8 mouse cellular contexts compared by ENCODE assay signal in genomic region chr5:150674866-150675265, GRCm38 (mm10). TPM values are rescaled to one million over a fixed set of nuclear protein-coding genes. Genes with fewer than 3 reads are reported as not detected.
DNase-seq lines count a peak whose midpoint lies in the region; ATAC-seq lines count a peak whose summit lies in the region.

No protein-coding gene starts in this region.

- peaks cover 12% of the 10 kb centered on the region; the same call in 1 of the 2 replicates for H3K4me1 ChIP-seq in kidney, embryonic 14.5 days (ENCODE audit: control insufficient read depth, insufficient read depth, low read length)
- H3K4me1 ChIP-seq in brown adipose tissue, adult 24 weeks (ENCODE audit: control insufficient read depth, insufficient read depth, insufficient read length, low read length): 0 out of 2 replicates have a peak, but pooled peaks cover 2% of the 10 kb centered on the region
- peaks cover 17% of the 10 kb centered on the region for H3K4me1 ChIP-seq in hindbrain, embryonic 10.5 days (replicated peaks)
- peaks cover 9% of the 10 kb centered on the region for H3K4me1 ChIP-seq in midbrain, embryonic 11.5 days (ENCODE audit: control insufficient read depth, insufficient read depth, low read length)

- no peaks in the 10 kb centered on the region for H3K27me3 ChIP-seq in kidney, embryonic 14.5 days (ENCODE audit: control insufficient read depth, insufficient read depth, low read length)
- no peaks in the 10 kb centered on the region for H3K27me3 ChIP-seq in hindbrain, embryonic 10.5 days (ENCODE audit: insufficient read depth, poor library complexity, severe bottlenecking)
- H3K27me3 ChIP-seq in midbrain, embryonic 11.5 days (ENCODE audit: control insufficient read depth, insufficient read depth, low read length): no peaks in the 10 kb centered on the region

- no peaks in the 10 kb centered on the region for H3K36me3 ChIP-seq in kidney, embryonic 14.5 days (ENCODE audit: control insufficient read depth, insufficient read depth, low read length)
- peaks cover 7% of the 10 kb centered on the region for H3K36me3 ChIP-seq in hindbrain, embryonic 10.5 days
- H3K36me3 ChIP-seq in midbrain, embryonic 11.5 days (ENCODE audit: control insufficient read depth, insufficient read depth, low read length): no peaks in the 10 kb centered on the region

- no peak for DNase-seq in kidney, postnatal 36 days
- no peak for DNase-seq in hindbrain, embryonic 10.5 days (ENCODE audit: low spot score)
- DNase-seq in midbrain, embryonic 11.5 days (ENCODE audit: low spot score, missing footprints): peak; percentile 88
- no peak for DNase-seq in spleen, postnatal 36 days (ENCODE audit: low spot score in 2 of 2)

- peak overlapping the region; percentile 87 for H3K4me3 ChIP-seq in kidney, embryonic 14.5 days (ENCODE audit: low read length)
- H3K4me3 ChIP-seq in brown adipose tissue, adult 24 weeks (ENCODE audit: insufficient read depth, low read depth, low read length): peak overlapping the region; percentile 92
- peak overlapping the region; percentile 89 for H3K4me3 ChIP-seq in hindbrain, embryonic 10.5 days
- H3K4me3 ChIP-seq in midbrain, embryonic 11.5 days (ENCODE audit: low read depth, low read length): peak overlapping the region; percentile 88

- no peaks in the 10 kb centered on the region for H3K9me3 ChIP-seq in kidney, embryonic 14.5 days (ENCODE audit: control insufficient read depth, low read length)
- no peaks in the 10 kb centered on the region for H3K9me3 ChIP-seq in hindbrain, embryonic 10.5 days
- H3K9me3 ChIP-seq in midbrain, embryonic 11.5 days (ENCODE audit: control insufficient read depth, low read length): no peaks in the 10 kb centered on the region

- ATAC-seq in kidney, embryonic 14.5 days (ENCODE audit: low FRiP score, low TSS enrichment): no peak
- ATAC-seq in midbrain, embryonic 11.5 days (ENCODE audit: low FRiP score): no peak
- ATAC-seq in megakaryocyte-erythroid progenitor cell, adult 5-6 weeks (replicated peaks; ENCODE audit: low FRiP score, low TSS enrichment, poor library complexity, severe bottlenecking): no peak
- no peak for ATAC-seq in erythroid progenitor cell, adult 5-6 weeks (replicated peaks; ENCODE audit: low FRiP score, poor library complexity, severe bottlenecking)

- peak overlapping the region; percentile 96; the same call in 1 of the 2 replicates for H3K9ac ChIP-seq in kidney, embryonic 14.5 days (ENCODE audit: low read depth, low read length)
- H3K9ac ChIP-seq in midbrain, embryonic 11.5 days (ENCODE audit: low read length): peak overlapping the region; percentile 96

- H3K4me2 ChIP-seq in kidney, embryonic 14.5 days (replicated peaks; ENCODE audit: low read depth, low read length): peak overlapping the region; percentile 55
- H3K4me2 ChIP-seq in midbrain, embryonic 11.5 days: peak overlapping the region; percentile 55

- no peak overlapping the region for H3K27ac ChIP-seq in kidney, embryonic 14.5 days (ENCODE audit: low read depth, low read length)
- H3K27ac ChIP-seq in brown adipose tissue, adult 24 weeks (replicated peaks; ENCODE audit: low read depth, low read length): no peak overlapping the region
- peak overlapping the region; percentile 99 for H3K27ac ChIP-seq in hindbrain, embryonic 10.5 days
- no peak overlapping the region for H3K27ac ChIP-seq in midbrain, embryonic 11.5 days (ENCODE audit: low read depth, low read length)

- WGBS in kidney, embryonic 14.5 days: 51% methylated on average over 6 of the region's 6 CpGs
- WGBS in hindbrain, embryonic 10.5 days: 60% methylated on average over 6 of the region's 6 CpGs
- 63% methylated on average over 6 of the region's 6 CpGs for WGBS in midbrain, embryonic 11.5 days

RNA-seq across cellular contexts. Expression of gene Pds5b, which starts 1.3 kb away (rescaled TPM):
- 36.1 and 53.6 TPM in 2 replicates for polyA plus RNA-seq in kidney, embryonic 14.5 days (2014; fragmentation: Nextera tagmentation; extraction: Ambion mirVana)
- 11.3 and 12.4 TPM in 2 replicates for polyA plus RNA-seq in brown adipose tissue, adult 24 weeks (2012; ENCODE audit: insufficient read depth, insufficient read length, missing spikeins)
- polyA plus RNA-seq in hindbrain, embryonic 10.5 days (2016; fragmentation: Nextera tagmentation; extraction: Ambion mirVana): 30.3 and 38.4 TPM in 2 replicates
- polyA plus RNA-seq in midbrain, embryonic 11.5 days (2014; fragmentation: Nextera tagmentation; extraction: Ambion mirVana): 48.9 and 49.3 TPM in 2 replicates
- total RNA-seq in megakaryocyte-erythroid progenitor cell, adult 5-6 weeks (2014; fragmentation: Nextera tagmentation): 57.2 and 57.4 TPM in 2 replicates
- 30.0 and 36.7 TPM in 2 replicates for total RNA-seq in megakaryocyte-erythroid progenitor cell, adult 5-6 weeks (2017)
- 65.6 and 75.5 TPM in 2 replicates for total RNA-seq in erythroid progenitor cell, adult 5-6 weeks (2015; ENCODE audit: low replicate concordance)
- 45.8 and 47.3 TPM in 2 replicates for total RNA-seq in erythroid progenitor cell, adult 5-6 weeks (2017; ENCODE audit: low replicate concordance)

RNA-seq across cellular contexts. Expression of gene N4bp2l2, which starts 8.9 kb away (rescaled TPM):
- polyA plus RNA-seq in kidney, embryonic 14.5 days (2014; fragmentation: Nextera tagmentation; extraction: Ambion mirVana): 44.2 and 49.6 TPM in 2 replicates
- polyA plus RNA-seq in brown adipose tissue, adult 24 weeks (2012; ENCODE audit: insufficient read depth, insufficient read length, missing spikeins): 47.5 and 52.3 TPM in 2 replicates
- polyA plus RNA-seq in hindbrain, embryonic 10.5 days (2016; fragmentation: Nextera tagmentation; extraction: Ambion mirVana): 30.4 and 31.1 TPM in 2 replicates
- polyA plus RNA-seq in midbrain, embryonic 11.5 days (2014; fragmentation: Nextera tagmentation; extraction: Ambion mirVana): 40.5 and 42.1 TPM in 2 replicates
- 63.6 and 87.5 TPM in 2 replicates for total RNA-seq in megakaryocyte-erythroid progenitor cell, adult 5-6 weeks (2014; fragmentation: Nextera tagmentation)
- 108 and 134 TPM in 2 replicates for total RNA-seq in megakaryocyte-erythroid progenitor cell, adult 5-6 weeks (2017)
- 63.1 and 109 TPM in 2 replicates for total RNA-seq in erythroid progenitor cell, adult 5-6 weeks (2015; ENCODE audit: low replicate concordance)
- total RNA-seq in erythroid progenitor cell, adult 5-6 weeks (2017; ENCODE audit: low replicate concordance): 75.3 and 85.3 TPM in 2 replicates
